Mouse (Mus musculus): Measurements from ENCODE around the gene Tfap2a. TPM values are rescaled to one million over a fixed set of nuclear protein-coding genes. Genes with fewer than 3 reads are reported as not detected.

Tfap2a gene
- under 1 TPM in 1 of 2 experiments, not detected in 1; 0.07 TPM for total RNA-seq (2021)
- long read RNA-seq, experiment 1, result 0 reads
- long read RNA-seq, experiment 2, result 0 reads

DNA sequence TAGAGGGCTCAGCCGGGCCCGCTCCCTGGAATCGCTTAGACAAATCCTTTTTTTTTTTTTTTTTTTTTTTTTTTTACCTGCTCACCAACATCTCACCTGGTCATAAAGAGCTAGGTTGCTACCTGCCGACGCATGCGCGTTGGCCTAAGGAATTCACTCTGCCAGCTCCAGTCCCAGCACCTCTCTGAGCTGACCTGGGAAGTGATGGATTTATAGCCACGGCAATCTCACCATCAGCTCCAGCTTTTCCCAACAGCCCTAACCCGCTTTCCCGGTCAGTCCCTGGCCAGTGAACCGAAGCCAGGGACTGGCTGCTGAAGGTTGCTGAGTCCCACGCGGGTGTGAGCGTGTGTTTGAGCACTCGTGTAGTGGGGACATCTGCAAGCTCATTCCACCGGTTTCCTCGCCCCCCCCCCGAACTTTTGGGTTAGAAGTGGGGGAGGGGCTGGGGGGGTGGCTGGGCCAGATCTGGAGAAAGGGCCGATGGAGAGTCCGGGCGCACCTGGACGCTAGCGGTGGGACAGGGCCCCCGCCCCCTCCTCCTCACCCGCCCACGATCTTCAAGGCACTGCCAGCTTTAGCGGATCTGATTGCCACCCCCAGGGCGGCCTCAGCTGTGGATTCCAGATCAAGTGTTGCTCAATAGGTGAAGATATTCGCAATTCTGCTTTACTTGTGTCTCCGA, at the start of gene Tfap2a:
Gene Tfap2a (minus strand): TSS at position 181 of the 685 bp plus-strand sequence.
- DNase-seq (ENCODE audit: low spot score), result no peak

DNA sequence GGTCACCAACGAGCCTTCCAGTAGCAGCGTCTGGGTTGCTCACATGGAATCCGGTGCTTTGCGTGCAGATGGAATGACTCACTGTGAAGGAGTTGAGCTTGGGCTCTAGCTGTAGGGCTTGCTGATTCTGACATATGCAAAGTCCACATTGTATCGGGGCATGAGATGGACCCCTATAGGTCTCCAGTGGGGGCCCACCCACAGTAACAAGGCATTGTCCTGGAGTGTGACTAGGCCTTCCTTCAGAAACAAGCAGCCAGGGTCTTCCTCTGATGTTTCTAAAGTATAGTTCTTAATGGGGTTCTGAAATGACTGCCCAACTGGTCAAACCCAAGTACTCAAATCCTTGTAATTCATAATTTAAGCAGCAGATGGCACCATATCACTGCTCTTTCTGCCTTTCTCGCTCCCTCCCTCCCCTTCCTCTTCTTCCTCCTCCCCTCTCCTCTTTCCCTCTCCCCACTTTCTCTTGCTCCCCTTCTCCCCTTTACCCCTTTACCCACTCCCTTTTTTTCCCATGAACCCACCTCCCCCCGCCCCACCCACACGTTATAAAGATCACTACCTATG, 46.1 kb upstream of the Tfap2a start:
- peak; percentile 4 for DNase-seq (ENCODE audit: low spot score)

DNA sequence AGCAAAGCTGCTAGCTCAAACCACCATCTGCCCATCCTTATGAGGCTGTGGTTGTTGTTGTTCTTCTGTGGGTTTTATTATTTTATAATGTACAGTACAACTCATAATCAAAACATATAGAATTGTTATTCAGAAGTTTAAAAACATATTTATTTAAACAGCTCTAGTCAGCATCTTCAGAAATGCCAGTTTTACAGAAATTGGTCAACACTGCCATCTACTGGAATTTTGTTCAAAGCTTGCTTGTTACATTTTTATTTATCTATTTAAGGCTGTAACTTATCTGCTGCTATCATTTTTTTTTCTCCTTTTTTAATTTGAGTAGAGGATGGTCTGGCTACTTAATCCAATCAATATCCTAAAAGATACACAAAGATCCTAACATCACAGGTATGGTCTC, 19.8 kb upstream of the Tfap2a start:
- no peak for DNase-seq (ENCODE audit: low spot score)

DNA sequence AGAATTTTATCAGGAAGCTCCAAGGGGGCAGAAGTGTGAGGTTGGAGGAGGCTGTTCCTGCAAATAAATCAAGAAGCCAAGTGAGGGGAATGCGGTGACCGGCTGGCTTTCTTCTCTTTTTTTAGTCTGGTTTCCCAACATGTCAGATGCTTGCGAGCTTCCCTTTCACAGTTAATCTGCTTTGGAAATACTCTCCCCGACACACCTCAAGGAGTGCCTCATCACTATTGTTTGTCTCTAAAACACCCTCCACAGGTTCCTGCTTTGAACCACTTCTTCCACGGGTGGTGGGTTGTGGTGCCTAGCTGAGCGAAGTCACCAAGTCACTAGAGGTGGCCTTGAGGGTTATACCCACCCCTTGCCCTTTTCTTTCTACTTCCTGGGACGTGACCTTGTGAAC, 18.2 kb upstream of the Tfap2a start:
- DNase-seq (ENCODE audit: low spot score), result no peak

DNA sequence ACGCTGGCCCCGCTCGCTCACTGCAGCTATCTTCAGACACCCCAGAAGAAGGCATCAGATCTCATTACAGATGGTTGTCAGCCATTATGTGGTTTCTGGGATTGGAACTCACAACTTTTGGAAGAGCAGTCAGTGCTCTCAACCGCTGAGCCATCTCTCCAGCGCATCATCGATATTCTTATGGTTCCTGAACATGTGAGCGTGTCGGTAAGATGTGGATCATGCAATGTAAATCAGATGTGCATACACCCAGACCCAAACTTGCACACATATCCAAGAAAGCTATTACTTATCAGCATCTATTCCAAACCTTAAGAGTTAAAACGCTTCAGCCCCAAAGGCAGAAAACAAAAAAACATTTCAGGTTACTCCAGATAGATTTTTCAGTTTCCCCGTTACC, 15.9 kb upstream of the Tfap2a start:
- no peak for DNase-seq (ENCODE audit: low spot score)

DNA sequence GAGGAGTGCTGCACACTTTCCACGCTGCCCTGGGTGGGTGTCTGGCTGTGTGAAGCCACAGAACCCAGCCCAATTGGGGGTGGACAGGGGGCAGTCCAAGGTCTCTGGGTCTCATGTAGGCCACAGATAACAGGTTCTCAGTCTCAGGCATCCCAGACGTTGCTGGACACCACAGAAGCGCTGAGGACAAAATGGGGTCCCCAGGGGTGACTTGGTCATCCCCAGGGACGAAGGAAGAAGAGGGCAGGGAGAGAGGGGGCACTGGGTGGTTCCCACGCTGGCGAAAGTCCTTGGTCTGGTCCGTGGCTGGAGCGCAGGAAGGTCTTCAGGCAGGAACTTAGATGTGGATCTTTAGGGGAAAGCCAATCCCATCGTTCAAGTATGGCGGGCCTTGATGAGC, 13.7 kb upstream of the Tfap2a start:
- no peak for DNase-seq (ENCODE audit: low spot score)

DNA sequence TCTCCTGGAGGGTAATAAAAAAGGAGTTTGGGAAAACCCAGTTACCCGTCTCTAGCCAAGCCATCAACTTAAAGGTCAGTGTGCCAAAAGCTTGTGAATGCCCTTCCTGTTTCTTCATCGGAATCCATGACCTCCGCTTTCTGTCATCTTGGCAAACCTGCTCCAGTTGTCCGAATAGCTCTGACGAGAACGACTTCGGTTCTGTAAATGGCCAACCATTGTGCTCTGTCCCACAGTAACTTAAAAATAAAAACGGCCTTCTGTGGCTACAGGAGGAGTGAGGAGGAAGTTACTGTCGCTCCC, 11.4 kb upstream of the Tfap2a start:
- DNase-seq (ENCODE audit: low spot score), result no peak

DNA sequence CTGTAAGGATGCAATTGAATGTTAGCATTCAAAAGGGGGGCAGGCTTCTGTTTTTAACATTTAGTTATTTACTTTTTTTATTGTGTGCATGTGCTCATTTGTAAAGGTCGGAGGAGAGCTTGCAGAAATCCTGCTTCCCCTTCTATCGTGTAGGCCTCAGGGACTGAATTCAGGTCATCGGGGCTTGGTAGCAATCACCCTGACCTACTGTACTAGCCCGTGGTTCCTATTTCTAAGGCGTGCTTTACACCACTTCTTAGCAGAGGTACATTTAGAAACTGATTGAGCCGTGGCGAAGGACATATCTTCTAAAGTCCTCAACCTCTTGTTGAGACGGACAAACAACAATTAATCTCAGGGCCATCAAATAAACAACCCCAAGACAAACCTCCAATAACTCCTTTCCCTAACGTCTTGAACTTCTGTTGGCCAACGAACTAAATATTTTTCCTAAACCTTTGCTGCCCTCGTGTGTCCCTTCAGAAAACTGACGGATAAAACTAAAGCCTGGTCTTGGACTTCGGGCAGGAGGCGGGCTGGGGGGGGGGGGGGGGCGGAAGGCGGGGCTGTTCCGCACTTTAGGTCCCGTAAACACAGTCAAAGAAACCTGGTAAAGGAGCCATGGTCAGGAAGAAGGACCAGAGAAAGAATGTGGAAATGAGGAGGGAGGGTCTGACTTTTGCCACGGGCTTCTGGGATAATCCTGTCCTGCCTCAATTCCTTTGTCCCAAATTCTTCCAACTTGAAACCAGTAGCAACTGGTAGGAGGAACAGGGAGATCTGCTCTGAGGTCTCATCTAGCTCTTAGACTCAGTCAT, 10.8 kb upstream of the Tfap2a start:
- DNase-seq (ENCODE audit: low spot score), result no peak

DNA sequence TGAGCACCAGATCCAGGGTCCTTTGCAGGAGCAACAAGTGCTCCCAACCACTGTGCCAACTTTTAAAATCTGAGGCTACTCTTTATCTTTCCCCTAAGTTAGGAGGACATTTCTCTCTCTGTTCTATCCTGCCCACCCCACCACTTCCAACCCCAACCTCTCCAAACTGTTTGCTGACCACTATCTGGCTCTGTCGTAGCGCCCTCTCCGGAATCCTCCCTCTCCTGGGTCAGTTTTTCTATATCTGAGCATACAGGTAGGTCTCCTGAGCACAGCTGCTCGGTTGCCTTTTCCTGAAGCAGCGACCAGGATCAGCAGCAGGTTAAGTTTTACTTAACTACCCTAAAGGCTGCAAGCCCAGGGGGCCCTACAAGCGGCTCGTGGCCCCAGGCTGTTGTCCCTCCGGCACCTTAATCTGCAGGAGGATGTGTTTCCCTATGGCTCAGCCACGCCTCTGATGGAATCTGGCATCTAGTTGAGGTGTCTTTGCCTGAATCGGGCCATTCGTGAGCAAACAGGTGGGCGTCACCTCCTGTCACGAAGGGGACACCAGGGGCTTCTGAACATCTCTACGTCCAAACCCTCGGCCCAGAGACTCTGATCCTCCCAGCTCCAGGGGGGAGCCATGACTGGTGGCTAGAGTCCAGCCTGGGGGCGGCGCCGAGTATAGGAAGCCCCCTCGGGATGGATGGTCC, 6.1 kb upstream of the Tfap2a start:
- no peak for DNase-seq (ENCODE audit: low spot score)

DNA sequence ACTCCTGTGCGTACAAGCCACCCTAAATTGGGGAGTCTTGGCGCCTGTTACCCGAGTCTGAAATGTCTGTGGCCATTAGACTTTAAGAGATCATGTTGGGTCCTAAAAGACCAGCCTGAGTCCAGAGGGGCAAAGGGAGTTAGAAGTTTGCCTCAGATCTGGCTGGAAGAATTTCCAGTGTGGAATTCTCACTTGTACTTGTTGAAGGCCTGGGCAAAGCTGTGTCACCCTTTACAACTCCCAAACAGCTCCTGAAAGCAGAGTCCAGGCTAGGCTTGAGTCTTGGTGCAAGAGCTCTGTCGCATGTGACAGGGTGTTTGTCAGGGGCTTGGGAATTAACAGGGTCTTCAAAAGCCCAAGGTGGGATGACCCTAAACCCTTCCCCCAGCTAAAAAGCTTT, 5.0 kb upstream of the Tfap2a start:
- no peak for DNase-seq (ENCODE audit: low spot score)

DNA sequence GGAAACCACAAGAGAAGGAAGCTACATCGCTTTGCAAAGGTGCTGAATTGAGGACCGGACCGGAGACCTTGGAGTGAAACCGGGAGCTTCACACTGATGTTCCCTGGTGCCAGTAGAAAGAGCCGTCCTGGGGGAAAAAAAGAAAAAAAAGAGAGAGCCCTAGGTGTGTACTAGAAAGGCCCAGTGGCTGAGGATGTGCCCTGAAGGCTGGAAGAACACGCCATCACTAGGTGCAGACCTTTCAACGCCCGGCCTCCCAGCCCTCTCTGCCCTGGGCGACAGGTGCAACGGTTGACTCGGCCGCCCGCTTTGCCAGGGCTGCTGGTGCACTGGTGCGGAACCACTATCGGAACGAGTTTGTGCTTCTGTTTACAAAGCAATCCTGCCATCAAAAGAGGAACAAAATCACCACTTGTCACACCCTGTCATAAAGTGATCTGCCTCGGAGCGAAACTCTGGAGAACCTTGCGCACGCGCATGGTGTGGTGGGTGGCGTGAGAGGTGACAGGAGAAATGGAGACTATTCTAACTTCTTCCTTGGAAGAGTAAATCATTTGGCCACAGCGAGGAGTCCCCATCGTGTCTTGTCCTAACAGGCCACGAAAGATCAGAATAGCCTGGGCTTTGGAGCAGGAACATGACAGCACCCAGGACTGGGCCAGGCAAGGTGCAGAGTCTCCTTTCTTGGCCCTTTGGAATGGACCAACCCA, 3.8 kb upstream of the Tfap2a start:
- no peak for DNase-seq (ENCODE audit: low spot score)

DNA sequence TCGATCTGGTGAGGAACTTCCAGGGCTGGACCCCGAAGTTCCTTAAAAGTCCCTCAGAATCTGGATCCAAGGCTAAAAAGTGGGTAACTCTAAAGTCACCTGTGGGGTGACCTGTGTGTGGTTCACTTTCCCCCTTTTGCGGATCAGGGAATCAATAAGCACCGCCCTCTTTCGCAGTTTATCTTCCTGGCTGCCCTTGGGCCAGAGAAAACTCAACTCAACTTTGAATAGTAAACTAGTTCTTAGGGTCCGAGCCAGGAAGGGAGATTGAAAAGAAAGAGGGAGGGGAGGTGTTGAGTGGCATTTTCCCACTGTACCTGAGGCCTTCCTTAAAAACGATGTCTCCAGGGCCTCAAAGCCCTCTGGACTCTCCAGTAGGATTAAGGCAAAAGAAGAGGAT, 3.3 kb upstream of the Tfap2a start:
- no peak for DNase-seq (ENCODE audit: low spot score)

DNA sequence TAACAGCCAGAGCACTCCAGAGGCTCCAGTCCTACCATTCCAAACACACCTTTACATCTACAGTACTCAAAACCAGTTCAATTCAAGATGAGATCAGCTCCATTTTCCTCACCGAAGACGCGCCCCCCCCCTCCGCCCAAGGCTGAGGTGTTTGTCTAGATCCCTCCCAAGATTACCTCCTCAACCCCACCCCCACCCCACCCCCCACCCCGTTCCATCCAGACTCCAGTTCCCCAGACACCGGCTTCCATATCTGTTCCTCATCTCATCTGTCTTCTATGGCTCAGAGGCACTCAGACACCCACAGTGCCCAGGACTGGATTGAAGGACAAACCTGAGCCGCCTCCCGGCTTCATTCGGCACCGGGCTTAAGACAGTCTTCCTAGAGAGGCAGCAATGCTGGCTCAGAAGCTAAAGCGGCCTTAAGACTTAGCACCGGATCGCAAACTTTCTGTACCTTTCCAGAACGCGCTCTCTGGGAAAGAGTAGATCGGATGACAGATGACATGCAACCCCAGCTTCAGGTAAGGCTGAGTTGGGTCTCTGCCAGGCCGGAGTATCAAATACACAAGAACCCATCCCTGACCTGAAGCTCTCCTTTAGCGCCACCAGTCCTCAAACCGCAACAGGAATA, 2.7 kb upstream of the Tfap2a start:
- DNase-seq (ENCODE audit: low spot score), result no peak

DNA sequence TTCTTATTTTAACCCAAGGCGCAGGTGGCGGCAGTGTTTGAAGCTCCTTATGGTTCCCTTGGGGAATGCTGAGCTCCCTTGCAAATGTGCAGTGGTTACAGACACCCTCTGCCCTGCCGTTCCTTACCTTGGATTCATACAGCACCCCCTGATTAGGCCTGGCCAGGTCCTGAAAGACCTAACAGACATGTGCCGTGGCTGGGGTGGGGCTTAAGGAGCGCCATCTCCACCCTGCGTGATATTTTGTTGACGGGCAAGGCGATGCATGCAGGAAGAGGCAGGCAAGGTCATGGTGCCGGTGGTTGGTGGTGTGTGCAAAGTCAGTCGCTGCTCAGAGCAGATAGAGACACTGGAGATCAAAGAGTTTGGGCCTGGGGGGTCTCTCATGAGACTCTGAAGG, 1.7 kb upstream of the Tfap2a start:
- DNase-seq (ENCODE audit: low spot score), result no peak

DNA sequence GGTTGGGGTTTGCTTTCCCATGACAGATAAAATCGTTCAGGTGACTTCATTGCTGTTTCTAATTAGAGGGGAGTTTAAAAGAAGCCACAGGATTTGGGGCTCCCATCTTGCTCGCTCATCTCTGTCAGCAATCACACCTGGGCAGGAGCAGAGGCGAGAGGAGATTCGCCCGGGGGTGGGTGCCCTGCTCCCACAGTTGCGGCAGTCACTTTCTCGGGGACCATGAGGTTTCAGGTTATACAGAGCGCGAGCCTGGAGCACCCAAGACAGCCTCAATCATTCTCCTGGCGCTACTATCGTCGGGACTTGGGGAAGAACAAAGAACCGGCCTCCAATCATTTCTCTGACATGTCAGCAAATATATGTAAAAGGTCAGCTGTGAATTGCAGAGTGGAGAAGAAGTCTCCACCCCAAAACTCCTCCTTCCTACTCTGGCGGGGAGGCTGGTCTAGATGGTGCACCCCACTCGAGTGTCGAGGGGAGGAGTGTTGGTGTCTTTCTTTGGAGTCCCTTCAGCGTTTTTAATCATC, 1.0 kb upstream of the Tfap2a start:
- no peak for DNase-seq (ENCODE audit: low spot score)

DNA sequence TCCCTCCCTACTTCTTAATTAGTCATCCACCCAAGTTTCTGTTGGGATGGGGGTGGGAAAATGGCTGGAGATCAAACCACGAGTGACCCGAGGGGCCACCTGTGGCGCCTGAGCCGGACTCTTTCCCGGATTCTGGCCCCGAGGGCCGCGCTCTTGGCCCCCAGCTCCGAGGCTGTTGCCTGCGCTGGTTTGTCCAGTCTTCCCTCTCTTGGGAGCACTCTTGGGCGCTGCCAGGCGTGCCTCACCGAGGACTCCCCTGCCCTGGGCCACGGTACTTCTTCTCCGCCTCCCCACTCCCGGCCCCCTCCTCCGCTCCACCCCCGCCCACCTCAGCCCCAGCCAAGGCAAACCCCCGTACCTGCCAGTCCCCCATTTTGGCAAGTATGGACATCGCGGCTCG, 415 bp downstream of the Tfap2a start:
- DNase-seq (ENCODE audit: low spot score), result no peak

DNA sequence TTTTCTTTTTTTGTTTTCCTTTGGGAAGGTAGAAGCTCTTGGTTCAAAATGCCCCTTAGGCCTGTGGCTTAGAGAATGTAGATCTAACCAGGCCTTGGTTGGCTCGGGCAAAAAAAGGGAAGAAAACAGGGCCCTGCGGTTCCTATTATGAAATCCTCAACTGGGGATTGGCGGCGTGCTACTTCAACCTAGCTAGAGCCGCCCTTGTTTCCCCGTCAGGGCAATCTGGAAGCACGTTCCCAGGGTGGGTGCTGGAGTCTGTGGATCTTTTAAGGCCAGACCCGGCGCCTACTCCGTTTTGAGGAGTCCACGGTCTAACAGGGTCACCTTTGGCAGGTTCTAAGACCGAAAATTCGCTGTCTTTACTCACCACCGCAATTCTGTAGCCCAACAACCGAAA, 1.1 kb downstream of the Tfap2a start:
- DNase-seq (ENCODE audit: low spot score), result no peak

DNA sequence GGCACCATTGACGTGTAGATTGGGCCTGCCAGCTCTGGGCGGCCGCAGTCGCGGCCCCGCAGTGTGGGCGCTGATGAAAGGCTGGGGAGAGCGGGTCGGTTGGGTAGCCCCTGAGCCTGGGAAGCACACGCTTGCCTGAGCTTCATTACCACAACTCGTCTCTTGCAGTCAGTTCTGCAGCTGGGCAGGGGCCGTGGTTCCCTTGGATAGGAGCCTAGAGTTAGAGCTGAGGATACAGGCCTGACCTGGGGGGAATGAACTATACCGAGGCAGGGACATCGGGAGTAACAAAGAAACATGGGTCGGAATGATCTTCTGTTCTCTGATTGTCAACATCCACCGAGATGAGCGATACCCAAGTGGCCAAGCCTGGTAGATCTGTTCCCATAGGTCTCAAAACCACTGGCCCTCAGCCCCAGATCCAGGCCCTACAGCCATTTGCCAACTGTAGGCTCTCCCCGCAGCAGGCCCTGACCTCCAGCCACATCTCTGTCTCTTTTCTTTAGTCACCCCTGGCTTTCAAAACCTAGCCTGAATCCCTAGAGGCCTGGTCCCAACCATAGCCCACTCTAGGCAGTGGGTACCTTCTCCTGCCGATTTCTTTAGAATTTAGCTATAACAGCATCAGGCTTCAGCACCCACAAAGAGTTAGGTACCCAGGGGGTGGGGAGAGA, 1.9 kb downstream of the Tfap2a start:
- no peak for DNase-seq (ENCODE audit: low spot score)

DNA sequence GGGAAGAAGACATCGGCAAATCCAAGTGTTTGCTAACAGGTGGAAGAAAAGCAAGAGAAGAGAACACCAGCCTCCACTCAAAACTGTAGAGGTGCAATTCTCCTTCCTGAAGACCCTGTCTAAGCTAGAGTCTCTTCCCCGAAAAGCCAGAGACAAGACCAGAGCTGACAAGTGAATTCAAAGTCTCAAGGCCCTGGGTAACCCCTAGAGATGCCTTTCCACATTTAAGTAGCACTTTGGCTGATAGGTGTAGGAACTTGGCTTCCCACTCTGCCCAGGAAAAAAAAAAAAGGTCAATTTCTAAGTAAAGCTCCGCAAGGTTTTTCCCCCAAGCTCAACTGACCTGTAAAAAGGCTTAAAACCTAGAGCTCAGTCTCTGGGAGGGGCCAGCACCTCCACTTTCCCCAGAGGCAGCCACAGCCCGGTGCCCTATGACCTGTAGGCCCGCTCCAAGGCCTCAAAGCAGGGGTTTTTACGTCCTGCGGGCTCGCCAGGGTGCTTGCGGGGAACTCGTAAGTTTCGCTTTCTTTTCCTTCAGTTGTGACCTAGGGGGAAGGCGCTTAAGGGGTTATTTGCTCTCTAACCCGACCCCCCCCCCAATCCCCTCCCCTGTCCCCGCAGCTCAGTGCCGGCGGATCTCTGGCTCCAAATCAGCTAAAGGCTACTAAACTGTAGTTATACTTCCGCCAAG, 2.6 kb downstream of the Tfap2a start:
- DNase-seq (ENCODE audit: low spot score), result no peak
